Mouse (Mus musculus) spleen, postnatal 10 days (tissue): ENCODE data around the gene Gm14443.
"Not testable (repeated sequence)": the region's sequence is repeated elsewhere in the genome, so short reads cannot be mapped to it uniquely, and the experiment has no call there.

Source experiments
- DNase-seq, 2 experiments: peaks; one replicate each; pipeline ENCODE4 v3.0.0; 2021 to 2022; ENCODE audit warnings: low spot score in 2 of 2

Gene Gm14443

DNA sequence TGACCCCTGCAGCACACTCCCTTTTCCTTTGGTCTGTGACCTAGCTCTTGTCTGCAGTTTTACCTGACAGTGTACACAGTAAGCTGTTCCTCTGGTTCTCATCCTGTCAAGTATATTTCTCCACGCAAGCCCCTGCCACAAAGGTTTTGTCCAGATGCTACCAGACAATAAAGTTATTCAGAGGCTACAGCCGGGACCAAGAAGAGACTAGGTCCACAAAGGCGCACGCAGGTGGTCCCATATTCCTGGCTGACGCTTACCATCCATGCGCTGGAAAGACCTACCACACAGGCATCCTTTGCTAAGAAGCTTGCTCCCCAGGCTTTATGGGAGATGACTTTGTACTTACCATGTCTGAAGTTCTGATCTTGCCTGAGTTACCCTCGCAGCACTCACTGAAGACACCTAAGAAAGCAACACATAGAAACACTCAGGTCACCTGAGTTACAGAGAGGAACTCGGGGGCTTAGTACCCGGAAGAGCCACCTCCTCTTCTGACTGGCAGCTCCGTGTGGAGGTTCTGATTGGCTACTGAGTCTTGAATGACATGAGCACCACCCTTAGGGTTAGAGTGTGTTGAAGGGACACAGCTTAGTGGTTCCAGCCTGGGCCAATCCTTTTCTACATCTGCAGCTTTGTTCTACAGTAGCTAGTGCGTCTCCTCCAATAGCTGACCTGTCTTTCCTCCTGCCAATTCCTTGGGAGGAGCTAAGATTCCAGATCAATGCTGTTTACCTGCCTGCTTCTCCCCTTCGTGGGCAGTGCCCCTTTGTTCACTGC lies at the start of gene Gm14443:
Gene Gm14443, minus strand, starts transcription at position 471 of the 780 bp plus-strand sequence.
- DNase-seq: not testable (repeated sequence)

DNA sequence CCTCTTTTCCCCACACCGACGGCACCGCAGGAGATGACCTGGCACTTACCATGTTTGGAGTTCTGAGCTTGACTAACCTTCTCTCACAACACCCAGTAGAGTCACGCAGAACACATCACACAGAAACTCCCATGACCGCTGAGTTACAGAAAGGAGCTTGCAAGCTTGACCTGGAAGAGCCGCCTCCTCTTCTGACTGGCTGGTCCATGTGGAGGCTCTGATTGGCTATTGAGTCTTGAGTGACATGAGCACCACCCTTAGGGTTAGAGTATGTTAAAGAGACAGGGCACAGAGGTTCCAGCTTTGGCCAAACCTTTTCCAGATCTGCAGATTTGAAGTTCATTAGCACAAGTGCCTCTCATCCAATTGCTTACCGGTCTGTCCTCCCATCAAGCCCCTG lies 31.1 kb upstream of the Gm14443 start, which contains the start of gene Gm14391:
Gene Gm14391, minus strand, starts transcription at position 186 of the 400 bp plus-strand sequence.
- DNase-seq: not testable (repeated sequence)

DNA sequence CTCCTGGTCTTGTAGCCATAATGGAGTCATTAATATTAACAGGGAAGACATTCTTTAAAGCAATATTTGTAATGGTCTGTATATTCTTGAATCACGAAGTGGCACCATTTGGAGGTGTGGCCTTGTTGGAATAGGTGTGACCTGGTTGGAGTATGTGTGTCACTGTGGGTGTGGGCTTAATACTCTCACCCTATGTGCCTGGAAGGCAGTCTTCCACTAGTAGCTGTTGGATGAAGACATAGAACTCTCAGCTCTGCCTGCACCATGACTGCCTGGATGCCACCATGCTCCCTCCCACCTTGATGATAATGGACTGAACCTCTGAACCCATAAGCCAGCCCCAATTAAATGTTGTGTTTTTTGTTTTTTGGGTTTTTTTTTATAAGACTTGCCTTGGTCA lies 3.3 kb upstream of the Gm14443 start:
- DNase-seq: not testable (repeated sequence)

DNA sequence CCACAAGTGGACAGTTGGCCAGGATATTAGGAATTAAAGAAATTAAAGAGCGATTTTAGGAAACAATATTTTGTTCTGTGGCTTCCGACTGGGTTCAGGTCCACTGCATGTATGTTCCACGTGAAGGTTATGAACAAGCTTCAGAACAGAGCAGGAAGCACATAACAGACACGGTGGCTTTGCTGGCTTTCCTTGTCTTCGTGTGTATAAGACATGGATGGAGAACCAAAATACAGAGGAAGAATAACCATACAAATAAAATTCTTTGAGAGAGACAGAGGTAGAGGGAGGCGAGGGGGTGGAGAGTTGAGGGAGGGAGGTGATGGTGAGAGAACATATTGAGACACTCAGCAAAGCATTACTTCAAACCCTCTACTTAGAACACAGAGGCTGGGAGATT lies 641 bp upstream of the Gm14443 start:
- DNase-seq: no peak

DNA sequence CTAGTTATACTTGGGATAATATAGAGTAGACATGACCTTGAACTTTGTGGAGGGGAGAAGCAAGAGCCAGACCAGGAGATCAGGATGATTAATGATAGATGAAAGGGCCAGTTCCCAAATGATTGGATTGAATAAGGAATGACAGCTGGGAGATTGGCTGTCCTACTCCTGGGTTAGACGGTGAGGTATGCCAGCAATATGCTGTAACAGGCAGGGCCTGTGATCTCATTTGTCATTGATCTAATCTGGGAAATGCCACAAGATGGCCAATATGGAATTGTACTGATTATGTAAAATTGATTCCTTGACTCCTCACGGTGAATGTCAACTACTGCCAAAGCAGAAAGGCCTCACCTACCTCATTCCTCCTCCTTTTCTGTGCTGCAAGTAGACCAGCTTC lies 1.6 kb downstream of the Gm14443 start:
- not testable (repeated sequence) for DNase-seq

DNA sequence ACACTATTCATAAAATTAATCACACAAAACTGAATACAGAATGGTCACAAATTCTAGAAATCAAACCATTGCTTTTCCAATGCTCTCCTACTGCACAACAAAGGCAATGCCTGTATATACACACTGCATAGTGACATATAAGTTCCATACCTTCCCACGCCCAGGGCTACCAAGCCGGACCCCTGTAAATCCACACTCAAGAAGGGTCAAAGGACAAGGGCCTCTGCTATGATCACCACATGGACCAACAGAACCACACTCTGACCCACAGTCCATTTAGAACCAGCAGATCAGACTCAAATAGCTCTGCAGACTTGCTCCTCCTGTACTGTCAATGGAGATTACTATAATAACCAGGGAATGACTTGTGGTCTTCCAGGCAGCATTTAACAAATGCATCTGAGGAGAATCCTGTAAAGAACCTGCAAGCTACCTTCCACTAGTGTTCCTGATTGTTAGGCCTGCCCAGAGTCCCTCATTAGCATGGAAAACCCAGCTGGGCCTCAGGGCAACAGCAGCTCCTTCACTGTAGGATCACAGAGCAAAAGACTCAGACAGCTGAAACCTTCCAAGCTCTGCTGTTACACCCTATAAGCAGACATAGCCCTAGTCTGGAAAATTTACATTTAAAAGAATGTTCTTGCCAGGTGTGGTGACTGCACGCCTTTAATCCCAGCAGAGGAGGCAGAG lies 2.6 kb downstream of the Gm14443 start:
- not testable (repeated sequence) for DNase-seq

DNA sequence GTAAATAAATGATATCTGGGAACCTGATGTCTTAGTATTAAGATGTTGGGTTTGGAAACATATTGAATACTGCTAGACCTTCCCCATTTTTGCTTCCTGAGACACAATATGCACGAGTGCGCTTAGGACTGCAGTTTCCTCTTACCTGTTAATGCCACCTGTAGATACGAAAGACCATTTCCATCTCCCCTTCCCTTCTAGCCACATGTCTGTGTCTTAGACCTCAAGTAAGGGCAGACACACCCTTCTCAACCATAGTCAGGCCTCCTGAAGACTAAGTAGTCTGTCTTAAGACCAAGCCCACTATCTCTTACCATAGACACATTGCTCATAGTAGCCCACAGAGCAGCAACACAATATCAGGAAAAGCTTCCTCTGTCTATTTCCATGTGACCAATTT lies 3.5 kb downstream of the Gm14443 start:
- DNase-seq: no peak

DNA sequence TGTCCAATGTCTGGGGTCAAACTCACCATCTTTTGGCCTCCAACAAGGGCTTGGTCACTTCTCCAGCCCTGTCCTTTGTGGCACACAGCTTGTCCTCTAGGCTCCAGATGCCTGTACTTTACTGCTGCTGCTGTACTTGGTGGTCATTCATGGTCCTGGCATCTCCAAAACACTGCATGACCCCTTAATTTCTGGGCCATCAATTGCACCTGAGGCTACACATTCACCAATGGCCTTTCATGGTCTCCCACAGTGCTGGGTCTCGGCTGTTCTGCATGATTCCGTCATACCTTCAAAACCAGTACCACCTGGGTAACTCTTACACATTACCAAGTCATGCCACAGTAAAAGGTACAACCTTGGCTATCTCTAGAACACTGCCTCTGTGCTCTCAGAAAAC lies 8.8 kb downstream of the Gm14443 start:
- not testable (repeated sequence) for DNase-seq

DNA sequence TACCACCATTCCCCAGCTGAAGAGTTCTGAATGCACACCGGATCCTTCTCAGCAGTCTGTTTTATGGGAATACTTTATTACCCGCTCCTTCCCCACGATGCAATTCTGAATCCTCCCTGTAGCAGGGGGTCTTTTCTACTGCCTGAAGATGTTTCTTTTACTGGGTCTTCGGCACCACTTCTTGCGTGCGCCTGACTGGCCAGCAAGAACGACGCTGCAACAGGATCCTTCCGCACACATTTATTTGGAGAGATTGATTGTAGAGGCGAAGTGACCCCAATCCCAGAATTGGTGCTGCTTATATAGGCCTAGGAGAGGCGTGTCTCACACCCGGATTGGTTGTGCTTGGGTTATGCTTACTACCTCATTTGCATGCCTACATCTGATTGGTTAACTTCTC lies 10.6 kb downstream of the Gm14443 start:
- DNase-seq: not testable (repeated sequence)

DNA sequence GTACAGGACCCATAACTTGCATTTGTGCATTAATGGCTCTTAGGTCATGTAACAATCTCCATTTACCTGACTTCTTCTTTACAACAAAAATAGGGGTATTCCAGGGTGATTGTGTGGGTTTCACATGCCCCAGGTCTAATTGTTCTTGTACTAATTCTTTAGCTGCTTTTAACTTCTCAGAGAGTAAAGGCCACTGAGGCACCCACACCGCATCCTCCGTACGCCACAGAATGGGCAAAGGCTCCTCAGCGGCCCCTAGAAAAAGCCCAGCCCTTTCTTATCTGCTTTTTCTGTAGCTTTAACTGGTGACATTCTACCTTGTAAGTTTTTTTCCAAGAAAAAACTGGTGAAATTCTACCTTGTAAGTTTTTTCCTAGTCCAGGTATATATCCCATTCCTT lies 14.2 kb downstream of the Gm14443 start:
- not testable (repeated sequence) for DNase-seq

DNA sequence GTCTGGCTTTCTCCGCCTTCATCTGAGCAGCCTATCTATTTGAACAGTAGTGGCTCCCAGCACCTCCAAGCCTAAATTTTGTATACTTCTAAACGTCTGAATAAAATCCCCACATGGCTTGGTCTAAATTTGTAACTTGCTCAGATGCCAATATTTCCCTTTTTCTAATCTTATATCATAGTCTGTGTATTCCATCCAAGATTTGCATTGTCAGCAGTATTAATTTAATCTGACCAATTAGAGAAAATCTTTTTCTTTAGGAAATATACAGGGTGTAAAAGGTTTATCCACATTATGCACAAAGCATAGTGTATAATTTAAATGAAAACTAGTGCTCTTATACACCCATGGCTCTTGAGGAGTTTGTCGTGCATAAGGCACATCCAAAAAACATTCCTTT lies 17.0 kb downstream of the Gm14443 start:
- no peak for DNase-seq

DNA sequence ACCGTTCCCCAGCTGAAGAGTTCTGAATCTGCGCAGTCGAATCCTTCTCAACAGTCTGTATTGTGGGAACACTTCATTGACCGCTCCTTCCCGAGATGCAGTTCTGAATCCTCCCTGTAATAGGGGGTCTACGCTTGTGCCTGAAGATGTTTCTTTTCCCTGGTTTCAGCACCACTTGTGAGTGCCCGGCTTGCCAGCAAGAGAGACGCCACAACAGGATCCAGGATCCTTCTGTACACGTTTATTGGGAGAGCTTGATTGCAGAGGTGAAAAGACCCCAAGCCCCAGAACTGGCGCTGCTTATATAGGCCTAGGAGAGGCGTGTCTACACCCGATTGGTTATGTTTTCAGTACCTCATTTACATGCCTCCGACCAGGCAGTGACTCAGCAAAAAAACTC lies 19.0 kb downstream of the Gm14443 start:
- DNase-seq: no peak

DNA sequence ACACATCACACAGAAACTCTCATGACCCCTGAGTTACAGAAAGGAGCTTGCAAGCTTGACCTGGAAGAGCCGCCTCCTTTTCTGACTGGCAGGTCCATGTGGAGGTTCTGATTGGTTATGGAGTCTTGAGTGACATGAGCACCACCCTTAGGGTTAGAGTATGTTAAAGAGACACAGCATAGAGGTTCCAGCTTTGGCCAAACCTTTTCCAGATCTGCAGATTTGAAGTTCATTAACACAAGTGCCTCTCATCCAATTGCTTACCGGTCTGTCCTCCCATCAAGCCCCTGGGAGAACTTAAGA lies 33.7 kb downstream of the Gm14443 start, which contains the start of gene Gm14399:
Gene Gm14399, minus strand, starts transcription at position 20 of the 303 bp plus-strand sequence.
- not testable (repeated sequence) for DNase-seq

DNA sequence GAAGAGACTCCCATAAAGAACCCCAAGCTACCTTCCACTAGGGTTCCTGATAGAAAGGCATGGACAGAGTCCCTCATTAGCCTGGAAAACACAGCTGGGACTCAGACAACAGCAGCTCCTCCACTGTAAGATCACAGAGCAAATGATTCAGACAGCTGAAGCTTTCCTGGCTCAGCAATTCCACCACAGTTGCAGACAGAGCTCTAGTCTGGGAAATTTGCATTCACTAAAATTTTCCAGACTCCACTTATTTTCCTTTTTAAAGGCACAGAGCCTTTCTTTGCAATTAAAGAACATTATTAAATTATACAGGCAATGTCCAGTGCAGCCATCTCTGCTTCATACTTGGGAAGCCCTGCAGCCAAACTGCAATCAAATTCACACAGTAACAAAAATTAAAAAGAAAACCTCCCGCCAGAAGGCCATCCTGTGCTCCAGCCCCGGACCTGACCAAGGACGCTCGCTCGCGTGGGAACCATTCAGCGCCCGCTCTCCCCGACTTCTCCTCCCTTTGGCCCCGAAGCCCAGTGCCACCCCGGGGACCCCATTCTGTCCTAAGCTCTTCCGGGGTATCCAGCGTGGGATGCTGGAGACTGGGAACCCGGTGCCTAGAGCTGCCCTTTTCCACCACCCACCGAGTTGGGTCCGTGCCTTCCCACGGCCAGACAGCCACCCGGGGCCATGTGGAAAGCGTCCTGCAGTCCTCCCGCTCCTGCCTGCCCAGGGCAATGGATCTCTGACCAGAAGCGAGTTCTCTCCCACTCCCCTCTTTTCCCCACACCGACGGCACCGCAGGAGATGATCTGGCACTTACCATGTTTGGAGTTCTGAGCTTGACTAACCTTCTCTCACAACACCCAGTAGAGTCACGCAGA lies 34.3 kb downstream of the Gm14443 start:
- DNase-seq: not testable (repeated sequence)

DNA sequence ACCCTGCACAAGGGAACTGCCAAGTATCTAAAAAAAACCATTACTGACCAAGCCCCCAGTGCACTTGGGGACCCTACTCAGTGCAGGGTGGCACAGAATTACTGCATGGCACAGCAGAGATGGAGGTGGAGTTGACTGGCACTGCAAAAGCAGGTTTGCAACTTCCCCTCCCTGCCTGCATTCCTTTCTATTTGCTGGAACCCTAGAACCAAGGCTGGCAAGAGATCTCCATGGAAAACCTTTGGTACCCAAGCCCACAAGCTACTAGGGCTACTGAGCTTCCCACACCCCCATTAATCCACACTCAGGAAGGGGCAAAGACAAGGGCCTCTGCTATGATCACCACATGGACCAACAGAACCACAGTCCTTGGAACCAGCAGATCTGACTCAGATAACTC lies 35.0 kb downstream of the Gm14443 start:
- not testable (repeated sequence) for DNase-seq
